Mouse (Mus musculus) CH12.LX (cell line): Measurements from ENCODE around the gene Grin2a. TPM values are rescaled to one million over a fixed set of nuclear protein-coding genes. Genes with fewer than 3 reads are reported as not detected.

Experiments
- DNase-seq: peaks from one replicate; pipeline ENCODE4 v3.0.0-alpha.2; 2013; ENCODE audit errors: extremely low read depth
- H3K27ac ChIP-seq: 2 replicates; pipeline ENCODE4 v1.5.1; 2012; ENCODE audit warnings: low read depth, mild to moderate bottlenecking, control low read depth, moderate library complexity; ENCODE audit not compliant: insufficient read depth
- H3K27me3 ChIP-seq: replicated peaks from 2 replicates; pipeline ENCODE3; 2012; ENCODE audit warnings: inconsistent platforms
- H3K36me3 ChIP-seq, 2 experiments: replicated peaks in 1 of 2; 2 replicates each; pipeline versions ENCODE3 to v1.6.1; 2012; ENCODE audit warnings: inconsistent platforms in 1 of 2, low read length in 1 of 2, mild to moderate bottlenecking in 1 of 2, mixed read lengths in 1 of 2, moderate library complexity in 1 of 2; ENCODE audit not compliant: control insufficient read depth in 1 of 2, insufficient read depth in 1 of 2
- H3K4me1 ChIP-seq, 2 experiments: 2 replicates each; pipeline ENCODE4 v1.6.1; 2012; ENCODE audit warnings: inconsistent platforms in 1 of 2, moderate library complexity in 1 of 2; ENCODE audit not compliant: insufficient read depth in 2 of 2, control insufficient read depth in 1 of 2
- H3K4me2 ChIP-seq: 2 replicates; pipeline ENCODE4 v1.6.1; 2012; ENCODE audit warnings: low read depth, mild to moderate bottlenecking, control low read depth; ENCODE audit not compliant: poor library complexity, insufficient read depth, severe bottlenecking
- H3K4me3 ChIP-seq, 3 experiments: fragments of 150-350 bp in 1 of 3; sonication (generic) in 1 of 3; replicated peaks in 1 of 3; 2 replicates each; pipeline versions ENCODE3 to v1.5.1; 2011 to 2012; ENCODE audit warnings: low read depth in 2 of 3, low read length in 2 of 3, mild to moderate bottlenecking in 2 of 3, moderate library complexity in 2 of 3, control low read depth in 1 of 3, improper control_type of control experiment in 1 of 3, inconsistent platforms in 1 of 3, mixed read lengths in 1 of 3; ENCODE audit not compliant: poor library complexity in 1 of 3
- H3K79me2 ChIP-seq: replicated peaks from 2 replicates; pipeline ENCODE4 v1.6.1; 2012; ENCODE audit warnings: mild to moderate bottlenecking, moderate library complexity; ENCODE audit not compliant: control insufficient read depth, poor library complexity, insufficient read depth, severe bottlenecking; ENCODE audit errors: extremely low read depth
- H3K9ac ChIP-seq: 2 replicates; pipeline ENCODE4 v1.6.1; 2012; ENCODE audit warnings: low read depth, mild to moderate bottlenecking, control low read depth, moderate library complexity; ENCODE audit not compliant: insufficient read depth
- H3K9me3 ChIP-seq: replicated peaks from 2 replicates; pipeline ENCODE3; 2012; ENCODE audit warnings: low read length, inconsistent platforms, mixed read lengths
- BHLHE40 ChIP-seq: IDR thresholded peaks from 2 replicates; pipeline ENCODE4 v1.6.1; 2011; ENCODE audit warnings: mild to moderate bottlenecking, low read depth, low read length, improper control_type of control experiment
- CHD2 ChIP-seq: IDR thresholded peaks from 2 replicates; pipeline ENCODE4 v1.6.1; 2011; ENCODE audit warnings: low read length, improper control_type of control experiment
- E2F4 ChIP-seq: IDR thresholded peaks from 2 replicates; pipeline ENCODE4 v1.6.1; 2011; ENCODE audit warnings: low read depth, low read length, improper control_type of control experiment; ENCODE audit not compliant: insufficient replicate concordance
- GABPA ChIP-seq: IDR thresholded peaks from 2 replicates; pipeline ENCODE4 v1.6.1; 2012; ENCODE audit warnings: low read depth, low read length, improper control_type of control experiment, inconsistent platforms; ENCODE audit not compliant: insufficient replicate concordance
- HCFC1 ChIP-seq: IDR thresholded peaks from 2 replicates; pipeline ENCODE4 v1.6.1; 2012; ENCODE audit warnings: low read depth, mild to moderate bottlenecking, inconsistent platforms, low read length, improper control_type of control experiment
- JUND ChIP-seq: conservative IDR thresholded peaks from 2 replicates; pipeline ENCODE4 v1.6.1; 2011; ENCODE audit warnings: low read depth, low read length, improper control_type of control experiment
- KAT2A ChIP-seq: IDR thresholded peaks from 2 replicates; pipeline ENCODE4 v1.6.1; 2012; ENCODE audit warnings: low read length, improper control_type of control experiment, inconsistent platforms; ENCODE audit not compliant: insufficient replicate concordance
- MAFK ChIP-seq: IDR thresholded peaks from 2 replicates; pipeline ENCODE4 v1.6.1; 2011; ENCODE audit warnings: low read length, improper control_type of control experiment; ENCODE audit not compliant: insufficient replicate concordance
- MAX ChIP-seq: IDR thresholded peaks from 2 replicates; pipeline ENCODE4 v1.6.1; 2011; ENCODE audit warnings: low read length, improper control_type of control experiment
- MAZ ChIP-seq: IDR thresholded peaks from 2 replicates; pipeline ENCODE4 v1.6.1; 2012; ENCODE audit warnings: low read depth, mild to moderate bottlenecking, inconsistent platforms, low read length, improper control_type of control experiment, moderate library complexity
- MEF2A ChIP-seq: IDR thresholded peaks from 2 replicates; pipeline ENCODE4 v1.6.1; 2014; ENCODE audit warnings: low read depth, mild to moderate bottlenecking, inconsistent platforms, low read length, improper control_type of control experiment, borderline replicate concordance
- MYC ChIP-seq: IDR thresholded peaks from 2 replicates; pipeline ENCODE4 v1.6.1; 2011; ENCODE audit warnings: low read depth, mild to moderate bottlenecking, improper control_type of control experiment, low read length
- NELFE ChIP-seq: IDR thresholded peaks from 2 replicates; pipeline ENCODE4 v1.6.1; 2011; ENCODE audit warnings: low read depth, low read length, improper control_type of control experiment
- POLR2AphosphoS2 ChIP-seq: IDR thresholded peaks from 2 replicates; pipeline ENCODE4 v1.6.1; 2011; ENCODE audit warnings: low read depth, low read length, improper control_type of control experiment
- RAD21 ChIP-seq: IDR thresholded peaks from 2 replicates; pipeline ENCODE4 v1.6.1; 2011; ENCODE audit warnings: low read depth, mild to moderate bottlenecking, low read length, improper control_type of control experiment, moderate library complexity
- SIN3A ChIP-seq: IDR thresholded peaks from 2 replicates; pipeline ENCODE4 v1.6.1; 2012; ENCODE audit warnings: low read length, improper control_type of control experiment, inconsistent platforms
- TBP ChIP-seq: conservative IDR thresholded peaks from 2 replicates; pipeline ENCODE4 v1.6.1; 2011; ENCODE audit warnings: low read depth, low read length, improper control_type of control experiment
- USF1 ChIP-seq: IDR thresholded peaks from 2 replicates; pipeline ENCODE4 v1.6.1; 2014; ENCODE audit warnings: low read depth, mild to moderate bottlenecking, inconsistent platforms, low read length, improper control_type of control experiment
- ZC3H11A ChIP-seq: IDR thresholded peaks from 2 replicates; pipeline ENCODE4 v1.6.1; 2012; ENCODE audit warnings: low read depth, mild to moderate bottlenecking, inconsistent platforms, low read length, improper control_type of control experiment
- ZKSCAN1 ChIP-seq: IDR thresholded peaks from 2 replicates; pipeline ENCODE4 v1.6.1; 2012; ENCODE audit warnings: low read depth, inconsistent platforms, low read length, improper control_type of control experiment, borderline replicate concordance
- ZMIZ1 ChIP-seq: IDR thresholded peaks from 2 replicates; pipeline ENCODE4 v1.6.1; 2012; ENCODE audit warnings: low read depth, mild to moderate bottlenecking, inconsistent platforms, low read length, improper control_type of control experiment
- ZNF384 ChIP-seq: IDR thresholded peaks from 2 replicates; pipeline ENCODE4 v1.6.1; 2012; ENCODE audit warnings: low read depth, low read length, improper control_type of control experiment, inconsistent platforms
- dilution Hi-C: fragments of 300-500 bp; cut with MboI; formaldehyde crosslinking; loops from 2 replicates; pipeline ENCODE4 v1.14.3; 2020; ENCODE audit warnings: low sequenced_read_pairs; ENCODE audit not compliant: extremely low pct_unique_long_range_greater_than_20kb, extremely low pct_ligation_motif_present
- in situ Hi-C: fragments of 300-500 bp; cut with MboI; formaldehyde crosslinking; loops from 3 replicates; pipeline ENCODE4 v1.14.3; 2019; ENCODE audit warnings: low sequenced_read_pairs, low pct_ligation_motif_present, low pct_unique_long_range_greater_than_20kb, mixed read lengths
- polyA plus RNA-seq: library from polyadenylated mRNA; unstranded; fragments of >175 nt; gene quantifications from 2 replicates; pipeline ENCODE4 v1.2.1, GENCODE M21; 2012; ENCODE audit warnings: low read depth; ENCODE audit not compliant: insufficient read length
- total RNA-seq, 2 experiments: library from RNA; depleted of rRNA; stranded (reverse); fragments of 300-350 nt in 1 of 2; fragments of >200 nt in 1 of 2; gene quantifications; 2 replicates each; pipeline ENCODE4 v1.2.3; 2012 to 2014

Gene Grin2a
- total and polyA plus RNA-seq, 3 experiments = not detected

DNA sequence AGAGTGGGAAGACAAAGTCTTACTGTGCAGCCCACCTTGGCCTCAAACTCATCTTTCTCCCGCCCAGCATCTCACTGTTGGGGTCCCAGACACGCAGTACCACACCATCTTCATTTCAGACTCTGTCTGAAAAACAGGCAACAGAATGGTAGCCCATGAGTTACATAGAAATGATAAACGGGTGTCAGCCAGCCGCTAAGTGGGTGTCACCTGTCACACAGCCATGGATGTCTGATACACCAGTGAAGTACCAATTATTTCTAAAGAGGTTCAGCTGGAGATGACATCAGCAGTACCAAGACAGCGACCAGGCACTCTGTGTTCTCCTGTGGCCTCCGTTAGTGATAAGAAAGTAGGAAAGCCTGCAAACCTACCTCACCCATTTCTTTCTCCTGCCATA is 90.9 kb downstream of the Grin2a start:
- DNase-seq = no peak
- H3K27ac ChIP-seq = no peak overlapping the region
- TF ChIP-seq MAZ = no peak
- no peak for TF ChIP-seq TBP
- no peak for TF ChIP-seq KAT2A
- TF ChIP-seq CHD2 = no peak
- H3K36me3 ChIP-seq = no peaks in the 10 kb centered on the region
- H3K4me3 ChIP-seq = no peak overlapping the region
- no peaks in the 10 kb centered on the region for H3K9me3 ChIP-seq
- peaks cover 25% of the 10 kb centered on the region for H3K27me3 ChIP-seq
- peaks cover 0 to 10% of the 10 kb centered on the region in 2 experiments; a peak in 3 of 4 replicates for H3K4me1 ChIP-seq
- dilution Hi-C loops (no loop called here), in situ Hi-C loops (no loop called here)
- H3K9ac ChIP-seq = no peak overlapping the region
- H3K79me2 ChIP-seq = no peaks in the 10 kb centered on the region
- H3K4me2 ChIP-seq = no peak overlapping the region

DNA sequence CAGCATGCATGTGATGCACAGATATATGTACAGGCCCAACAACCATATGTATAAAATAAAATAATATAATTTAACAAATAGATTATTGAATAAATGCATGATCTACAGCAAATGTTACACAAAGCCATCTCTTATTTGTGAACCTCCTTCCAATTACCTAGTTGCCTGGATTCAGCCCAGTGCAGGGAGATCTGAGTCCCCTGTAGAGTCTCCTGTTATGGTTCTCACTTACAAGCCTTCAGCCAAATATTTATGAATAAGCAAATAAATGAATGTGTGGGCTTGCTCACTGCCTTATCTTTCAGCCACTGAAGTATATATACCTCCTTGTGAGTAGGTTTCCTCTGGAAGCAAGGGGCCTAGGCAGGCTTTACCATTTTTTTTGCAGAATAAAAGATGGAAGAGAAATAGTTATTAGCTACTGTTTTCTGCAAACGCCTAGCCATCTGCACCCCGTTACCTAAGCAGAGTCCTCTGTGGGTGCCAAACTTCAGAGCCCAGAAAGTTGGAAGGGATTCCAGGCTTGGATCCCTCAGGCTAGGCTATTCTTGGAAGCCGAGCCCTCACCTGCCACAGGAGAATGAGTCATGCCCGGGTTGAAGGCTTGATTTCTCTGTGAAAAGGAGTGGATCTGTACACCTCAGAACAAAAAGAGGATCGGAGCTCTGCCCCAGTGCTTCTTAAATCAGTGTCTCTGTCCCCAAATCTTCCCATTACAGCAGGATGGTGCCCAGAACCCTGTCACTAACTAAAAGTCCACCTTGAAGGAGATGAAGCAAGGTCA is 92.5 kb downstream of the Grin2a start:
- H3K4me3 ChIP-seq = no peak overlapping the region
- H3K36me3 ChIP-seq = no peaks in the 10 kb centered on the region
- TF ChIP-seq USF1 (no peak), MAX (no peak), POLR2AphosphoS2 (no peak), RAD21 (no peak), NELFE (no peak), MAFK (no peak), MYC (no peak), GABPA (no peak), ZC3H11A (no peak), ZNF384 (no peak), HCFC1 (no peak), JUND (no peak), BHLHE40 (no peak), SIN3A (no peak), E2F4 (no peak), ZMIZ1 (no peak), ZKSCAN1 (no peak), MEF2A (no peak)
- no peak for DNase-seq
- H3K4me2 ChIP-seq = no peak overlapping the region
- H3K79me2 ChIP-seq = no peaks in the 10 kb centered on the region
- no peak overlapping the region for H3K9ac ChIP-seq
- in situ Hi-C loops = no loop called here
- H3K9me3 ChIP-seq = no peaks in the 10 kb centered on the region
- peaks cover 0 to 2% of the 10 kb centered on the region in 2 experiments; a peak in 1 of 4 replicates for H3K4me1 ChIP-seq
- dilution Hi-C loops = no loop called here
- peaks cover 27% of the 10 kb centered on the region for H3K27me3 ChIP-seq
- H3K27ac ChIP-seq = no peak overlapping the region
